Mouse (Mus musculus): ENCODE data around the gene Lama1. TPM values are rescaled to one million over a fixed set of nuclear protein-coding genes. Genes with fewer than 3 reads are reported as not detected.
"Not testable (repeated sequence)": the region's sequence is repeated elsewhere in the genome, so short reads cannot be mapped to it uniquely, and the experiment has no call there.

Gene Lama1
- total RNA-seq, 4 experiments from 2014 or later, result 2.9 to 4.5 (median 3.6) TPM

GRCm38 (mm10) chr17:67837351-67838090 is 140.5 kb downstream of the Lama1 start:
- peak; percentile 14 to 69 for DNase-seq (ENCODE audit: low spot score in 2 of 2)

- no peak for DNase-seq (ENCODE audit: low spot score in 2 of 2)
These were observed 141.9 kb downstream of the Lama1 start for GRCm38 (mm10) chr17:67838948-67839347.

GRCm38 (mm10) chr17:67841494-67841893 is 144.4 kb downstream of the Lama1 start:
- DNase-seq (ENCODE audit: low spot score in 2 of 2), result not testable (repeated sequence)

DNA sequence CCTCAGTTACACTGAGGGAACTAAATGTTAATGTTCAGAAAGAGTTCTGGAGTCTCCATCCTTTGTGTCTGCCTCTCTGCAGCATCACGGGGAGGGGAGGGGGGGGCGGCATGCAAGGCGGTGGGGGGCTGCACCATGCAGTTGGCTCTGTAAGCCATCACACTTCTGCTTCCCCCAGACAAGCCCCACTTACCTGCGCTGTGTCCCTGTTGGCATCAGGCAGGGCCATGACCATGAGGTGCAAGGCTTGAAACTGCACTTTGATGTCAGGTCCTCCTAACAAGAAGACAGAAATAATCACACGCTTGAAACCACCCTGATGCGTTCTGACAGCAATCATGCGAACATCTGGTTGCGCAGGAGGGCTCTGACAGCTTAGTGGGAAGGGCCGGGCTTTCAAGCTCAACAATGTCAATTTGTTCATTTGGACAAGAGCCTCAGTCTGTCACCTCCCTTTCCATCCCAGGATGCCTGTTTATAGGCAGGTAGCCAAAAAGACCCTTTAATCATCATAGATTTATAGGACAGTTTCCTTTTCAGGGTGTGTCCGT is 164.1 kb downstream of the Lama1 start:
- DNase-seq (ENCODE audit: low spot score in 2 of 2), result no peak

DNA sequence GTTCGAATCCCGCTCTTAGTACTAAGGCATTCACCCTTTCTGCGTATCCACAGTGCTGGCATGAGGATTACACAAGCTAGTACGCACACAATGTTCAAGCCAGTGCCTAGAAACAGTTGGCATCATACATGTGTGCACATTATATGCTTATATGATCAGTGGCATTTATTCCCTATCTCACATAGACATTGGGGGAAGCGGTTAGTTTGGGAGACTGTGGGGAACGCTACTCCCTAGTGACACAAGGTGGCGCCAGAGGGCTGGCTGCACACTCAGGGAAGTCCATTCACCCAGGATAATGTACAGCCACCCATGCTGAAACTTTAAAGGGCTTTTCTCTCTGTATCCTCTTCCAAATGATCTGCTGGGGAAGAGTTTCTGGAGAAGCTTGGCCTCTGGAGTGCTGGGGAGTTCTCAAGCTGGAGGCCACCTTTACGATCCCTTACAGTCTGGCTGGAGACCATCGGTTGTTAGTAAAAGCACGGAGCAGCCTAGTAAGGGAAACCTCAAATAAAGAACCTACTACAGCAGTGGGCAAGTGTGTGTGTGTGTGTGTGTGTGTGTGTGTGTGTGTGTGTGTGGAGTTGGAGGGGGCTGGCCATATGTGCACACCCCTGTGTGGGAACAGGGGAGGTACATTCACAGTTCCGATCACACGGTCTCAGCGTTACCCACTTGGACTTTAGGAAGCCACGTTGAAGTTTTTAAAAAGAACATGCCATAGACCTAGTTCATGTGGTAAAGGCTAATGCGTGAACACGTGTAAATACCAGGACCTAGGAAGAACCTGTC is 164.9 kb downstream of the Lama1 start:
- DNase-seq (ENCODE audit: low spot score in 2 of 2), result peak; percentile 11 to 44

- DNase-seq (ENCODE audit: low spot score in 2 of 2), result no peak
These were observed 167.3 kb downstream of the Lama1 start for GRCm38 (mm10) chr17:67864363-67864762.

DNA sequence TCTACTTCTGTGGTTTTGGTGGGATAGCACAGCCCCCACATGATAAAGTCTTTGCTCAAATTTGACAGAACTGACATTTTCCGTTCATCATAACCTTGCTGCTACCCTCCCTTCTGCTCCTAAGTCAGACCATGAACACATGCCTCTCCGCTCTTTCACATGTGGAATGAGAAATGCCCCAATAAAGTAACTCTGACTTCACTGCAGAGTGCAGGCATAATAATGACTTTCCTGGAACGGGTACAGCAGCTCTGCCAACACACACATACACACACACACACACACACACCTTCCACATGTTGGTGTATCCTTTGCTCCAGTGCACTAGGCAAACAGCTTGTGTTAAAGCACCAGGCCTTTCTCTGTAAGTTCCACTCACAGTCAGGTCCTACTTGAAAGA is 167.9 kb downstream of the Lama1 start:
- DNase-seq (ENCODE audit: low spot score in 2 of 2), result no peak

DNA sequence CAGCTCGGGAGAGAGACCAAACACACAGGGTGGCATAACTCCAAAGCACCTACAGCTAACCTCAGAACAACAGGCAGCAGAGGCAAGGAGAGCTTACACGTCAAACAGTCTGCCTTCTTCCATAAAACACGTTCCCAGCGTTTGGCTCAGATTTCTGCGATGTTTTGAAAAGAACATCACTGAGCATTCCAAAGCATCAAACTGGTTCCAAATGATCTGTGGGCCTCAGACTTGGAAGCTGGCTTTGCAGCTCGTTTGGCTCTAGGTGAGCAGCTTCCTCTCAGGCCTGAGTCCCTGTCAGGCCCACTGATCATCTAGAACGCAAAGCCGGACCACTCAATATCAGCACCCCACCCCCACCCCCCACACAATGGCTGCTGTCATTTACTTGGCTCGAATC is 169.0 kb downstream of the Lama1 start:
- no peak for DNase-seq (ENCODE audit: low spot score in 2 of 2)

DNA sequence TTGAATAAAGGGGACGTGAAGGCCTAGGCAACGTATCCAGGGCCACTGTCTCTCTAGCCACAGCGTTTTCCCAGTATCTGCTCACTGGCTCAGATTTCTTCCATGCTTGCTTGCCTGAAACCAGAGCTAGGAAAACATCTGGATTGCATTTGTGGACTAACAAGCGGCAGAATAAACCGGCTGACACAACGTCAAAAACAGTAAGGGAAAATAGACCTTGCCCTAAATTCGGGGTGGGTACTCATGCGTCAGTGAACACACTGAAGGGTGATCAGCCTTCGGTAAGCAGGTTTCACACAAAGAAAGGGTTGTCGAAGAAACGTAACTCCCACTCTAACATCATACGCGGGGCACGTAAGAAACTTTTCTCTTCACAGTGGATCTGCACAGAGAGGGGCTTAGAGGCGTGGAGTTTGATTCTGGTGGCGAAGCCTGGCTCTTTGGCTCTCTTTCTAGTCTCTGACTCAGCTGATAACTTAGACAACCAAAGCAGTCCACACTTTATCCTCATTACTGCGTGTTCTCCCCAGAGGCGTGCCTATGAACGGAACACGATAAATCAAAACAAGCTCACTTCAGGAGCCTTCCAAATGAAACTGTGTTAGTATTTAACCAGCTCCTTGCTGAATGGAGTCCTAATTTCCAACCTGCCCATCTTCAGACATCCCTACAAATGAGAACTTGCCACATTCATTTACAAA is 169.6 kb downstream of the Lama1 start:
- no peak for DNase-seq (ENCODE audit: low spot score in 2 of 2)

DNA sequence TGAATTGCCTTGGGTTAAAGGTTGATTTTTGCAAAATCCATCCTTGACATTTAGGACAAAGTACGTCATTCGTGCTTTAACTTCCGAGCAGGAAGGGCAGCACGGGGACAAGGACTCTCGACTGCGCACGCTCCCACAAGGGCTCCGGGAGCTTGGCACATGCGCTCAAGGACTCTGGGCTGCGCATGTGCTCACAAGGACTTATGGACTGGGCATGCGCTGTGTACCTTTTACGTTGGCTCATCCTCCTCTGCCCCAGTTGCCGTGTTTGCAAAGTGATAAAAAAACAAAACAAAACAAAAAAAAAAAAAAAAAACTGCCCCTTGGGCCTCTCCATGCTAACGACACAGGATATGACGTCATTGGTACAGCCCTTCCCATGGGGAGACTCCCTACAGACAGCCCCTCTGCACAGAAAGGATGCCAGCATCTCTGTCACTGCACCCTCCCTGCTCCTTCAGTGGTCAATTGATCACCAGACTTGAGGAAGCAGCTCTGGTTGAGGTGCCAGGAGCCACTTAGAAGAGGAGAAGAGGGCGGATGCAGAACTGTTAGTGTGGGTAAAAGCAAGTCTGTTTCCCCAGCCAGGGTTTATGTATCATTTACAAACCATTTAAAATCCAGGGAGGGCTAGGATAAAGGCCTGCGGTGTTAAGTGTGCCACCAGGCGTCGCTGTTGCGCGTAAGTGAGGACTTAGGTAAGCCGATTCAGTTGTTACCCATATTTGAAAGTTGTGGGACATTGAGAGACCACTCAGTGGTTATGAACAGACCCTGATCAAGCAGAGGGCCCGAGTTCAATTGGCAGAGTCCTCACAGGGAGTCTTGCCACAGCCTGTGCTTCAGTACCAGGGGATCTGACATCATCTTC is 172.9 kb downstream of the Lama1 start:
- DNase-seq (ENCODE audit: low spot score in 2 of 2), result peak; percentile 12 to 69

Other genes starting within 250 kb of the Lama1 start
- not detected for gene Lrrc30, start 64.5 kb upstream of the Lama1 start, total RNA-seq (2022)

Data from left cerebral cortex, adult 8-10 months (tissue).